Mouse (Mus musculus): ENCODE data around the gene Herc3. TPM values are rescaled to one million over a fixed set of nuclear protein-coding genes. Genes with fewer than 3 reads are reported as not detected.
"Not testable (repeated sequence)": the region's sequence is repeated elsewhere in the genome, so short reads cannot be mapped to it uniquely, and the experiment has no call there.

Herc3 gene
- polyA plus RNA-seq (2012; ENCODE audit: insufficient read depth, insufficient read length, low replicate concordance, missing spikeins), result not detected in 2 replicates

DNA sequence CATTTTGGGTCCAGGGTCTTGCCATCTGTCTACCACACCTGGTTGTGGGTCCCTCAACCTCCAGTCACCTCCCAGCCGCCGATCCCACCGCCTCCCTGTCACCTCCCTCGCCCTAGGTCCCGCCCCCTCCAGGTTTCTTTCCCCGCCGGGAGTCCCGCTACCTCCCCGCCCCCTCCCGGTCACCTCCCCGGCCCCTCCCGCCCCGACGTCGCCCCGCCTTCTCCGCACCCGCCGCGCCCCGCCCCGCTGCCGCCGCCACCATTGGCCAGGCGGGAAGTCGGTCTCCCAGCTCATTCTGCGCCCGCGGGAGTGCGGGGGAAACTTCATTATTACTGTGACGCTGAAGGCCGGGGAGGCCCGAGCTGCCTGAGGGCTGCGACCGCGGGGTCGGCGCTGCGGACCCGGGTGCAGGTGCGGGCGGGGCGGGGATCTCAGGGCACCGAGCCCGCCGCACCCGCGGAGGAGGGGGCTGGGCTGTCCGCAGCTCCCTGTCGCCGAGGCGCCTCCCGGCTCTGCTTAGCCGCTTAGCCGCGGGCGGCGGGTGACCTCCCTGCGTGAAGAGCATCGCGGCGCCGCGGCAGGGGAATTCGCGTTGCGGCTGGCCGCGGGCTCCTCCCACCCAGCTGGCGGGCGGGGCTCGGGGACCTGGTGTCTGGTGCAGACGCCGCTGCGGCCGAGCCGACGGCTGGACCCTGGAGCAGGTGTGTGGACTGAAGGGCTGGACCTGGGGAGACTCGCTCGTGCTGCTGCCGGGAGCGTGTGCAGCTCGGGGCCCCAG lies at the start of gene Herc3:
Gene Herc3, plus strand, starts transcription at position 234 of the 778 bp plus-strand sequence.
- Histone ChIP-seq H3K4me3 (ENCODE audit: insufficient read depth, low read depth, low read length) (peak within 1 kb of the TSS; percentile 90), H3K4me1 (ENCODE audit: control insufficient read depth, insufficient read depth, low read length) (peaks cover 4% of the 10 kb centered on the region; the same call in 1 of the 2 replicates), H3K27ac (ENCODE audit: insufficient read depth, low read depth, low read length) (peak within 1 kb of the TSS; percentile 24; the same call in 1 of the 2 replicates)
- TF ChIP-seq CTCF (IDR thresholded peaks at IDR 0.05; ENCODE audit: insufficient read depth, low read depth, low read length) (no peak), POLR2A (IDR thresholded peaks at IDR 0.05; ENCODE audit: insufficient read depth, low read depth, low read length) (no peak; the same call in none of the 2 replicates)
- WGBS, result 1% methylated on average over 81 of the region's 83 CpGs

DNA sequence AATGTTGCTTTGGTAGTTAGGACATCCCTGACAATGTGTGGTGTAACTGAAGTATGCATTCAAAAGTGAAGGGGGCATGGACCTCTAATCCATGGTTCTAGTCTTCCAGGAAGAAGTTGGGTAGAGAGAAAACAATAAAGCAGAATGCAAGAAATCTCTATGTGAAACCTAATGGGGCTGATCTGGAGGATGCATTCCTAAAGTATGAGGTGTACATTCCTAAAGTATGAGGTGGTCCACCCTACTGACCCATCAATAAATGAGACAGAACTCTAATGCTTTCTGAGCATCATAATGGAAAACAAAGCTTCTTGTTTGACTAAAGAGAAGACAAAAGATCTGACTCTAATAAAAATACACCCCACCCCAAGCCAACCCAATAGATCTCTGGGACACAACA lies 29.9 kb upstream of the Herc3 start:
- Histone ChIP-seq H3K4me3 (ENCODE audit: insufficient read depth, low read depth, low read length) (no peak overlapping the region), H3K4me1 (ENCODE audit: control insufficient read depth, insufficient read depth, low read length) (no peaks in the 10 kb centered on the region)
- TF ChIP-seq POLR2A (IDR thresholded peaks at IDR 0.05; ENCODE audit: insufficient read depth, low read depth, low read length) (no peak), CTCF (IDR thresholded peaks at IDR 0.05; ENCODE audit: insufficient read depth, low read depth, low read length) (no peak)

DNA sequence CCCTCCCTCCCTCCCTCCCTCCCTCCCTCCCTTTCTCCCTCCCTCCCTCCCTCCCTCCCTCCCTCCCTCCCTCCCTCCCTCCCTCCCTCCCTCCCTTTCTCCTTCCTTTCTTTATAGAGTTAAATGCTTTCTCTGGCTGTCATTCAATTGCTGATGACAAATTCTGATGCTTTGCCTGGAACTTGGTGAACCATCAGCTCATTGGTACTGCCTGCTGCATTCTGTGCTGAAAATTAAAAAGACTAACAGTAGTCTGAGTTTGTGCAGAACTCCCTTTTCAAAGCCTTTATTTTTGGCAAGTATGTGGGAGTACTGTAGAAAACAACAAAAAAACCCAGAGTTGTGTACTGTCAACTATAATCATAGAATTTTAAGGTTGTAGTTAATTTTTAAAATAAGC lies 16.9 kb upstream of the Herc3 start:
- Histone ChIP-seq H3K4me3 (ENCODE audit: insufficient read depth, low read depth, low read length) (no peak overlapping the region), H3K4me1 (ENCODE audit: control insufficient read depth, insufficient read depth, low read length) (no peaks in the 10 kb centered on the region), H3K27ac (ENCODE audit: insufficient read depth, low read depth, low read length) (no peak overlapping the region)
- TF ChIP-seq POLR2A (IDR thresholded peaks at IDR 0.05; ENCODE audit: insufficient read depth, low read depth, low read length), result no peak
- no peak for TF ChIP-seq CTCF (IDR thresholded peaks at IDR 0.05; ENCODE audit: insufficient read depth, low read depth, low read length)

More for the DNA sequence above, 29.9 kb upstream of the Herc3 start:
- no peak overlapping the region for H3K27ac ChIP-seq (ENCODE audit: insufficient read depth, low read depth, low read length)

- 95% methylated on average over 7 of the region's 11 CpGs for WGBS
- H3K4me3 ChIP-seq (ENCODE audit: insufficient read depth, low read depth, low read length); H3K27ac ChIP-seq (ENCODE audit: insufficient read depth, low read depth, low read length); H3K4me1 ChIP-seq (ENCODE audit: control insufficient read depth, insufficient read depth, low read length): not testable (repeated sequence)
Measured at GRCm38 (mm10) chr6:58817037-58817436, 14.2 kb upstream of the Herc3 start.

- TF ChIP-seq POLR2A (IDR thresholded peaks at IDR 0.05; ENCODE audit: insufficient read depth, low read depth, low read length) (no peak), CTCF (IDR thresholded peaks at IDR 0.05; ENCODE audit: insufficient read depth, low read depth, low read length) (no peak)
- 95% methylated on average over 2 of the region's 2 CpGs for WGBS
- no peak overlapping the region for H3K4me3 ChIP-seq (ENCODE audit: insufficient read depth, low read depth, low read length)
- no peak overlapping the region for H3K27ac ChIP-seq (ENCODE audit: insufficient read depth, low read depth, low read length)
- H3K4me1 ChIP-seq (ENCODE audit: control insufficient read depth, insufficient read depth, low read length), result no peaks in the 10 kb centered on the region
Measured at GRCm38 (mm10) chr6:58825619-58826018, 5.6 kb upstream of the Herc3 start.

DNA sequence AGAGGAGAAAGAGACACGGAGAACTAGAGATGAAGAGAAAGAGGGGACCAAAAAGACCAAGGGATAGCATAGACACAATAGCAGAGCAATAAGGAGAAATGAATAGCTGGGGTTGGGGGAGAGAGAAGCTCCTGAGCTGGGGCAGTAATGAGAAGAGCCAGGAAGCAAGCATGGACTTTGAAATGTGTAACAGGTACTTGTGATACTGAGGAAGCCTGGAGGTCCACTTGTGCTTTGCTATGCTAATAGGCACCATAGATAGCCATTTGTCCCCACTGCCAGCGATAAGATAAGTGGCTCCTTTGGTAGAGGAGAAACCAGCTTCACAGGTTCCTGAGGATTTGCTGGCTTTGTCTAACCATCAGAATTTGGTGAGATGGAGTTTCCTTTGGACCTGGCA lies 5.2 kb upstream of the Herc3 start:
- TF ChIP-seq POLR2A (IDR thresholded peaks at IDR 0.05; ENCODE audit: insufficient read depth, low read depth, low read length) (no peak), CTCF (IDR thresholded peaks at IDR 0.05; ENCODE audit: insufficient read depth, low read depth, low read length) (no peak)
- no peak overlapping the region for H3K27ac ChIP-seq (ENCODE audit: insufficient read depth, low read depth, low read length)
- WGBS, result 84% methylated on average over 2 of the region's 2 CpGs
- H3K4me3 ChIP-seq (ENCODE audit: insufficient read depth, low read depth, low read length), result no peak overlapping the region
- 0 out of 2 replicates have a peak, but pooled peaks cover 4% of the 10 kb centered on the region for H3K4me1 ChIP-seq (ENCODE audit: control insufficient read depth, insufficient read depth, low read length)

- Histone ChIP-seq H3K4me1 (ENCODE audit: control insufficient read depth, insufficient read depth, low read length) (0 out of 2 replicates have a peak, but pooled peaks cover 4% of the 10 kb centered on the region), H3K27ac (ENCODE audit: insufficient read depth, low read depth, low read length) (no peak overlapping the region), H3K4me3 (ENCODE audit: insufficient read depth, low read depth, low read length) (no peak overlapping the region)
- TF ChIP-seq CTCF (IDR thresholded peaks at IDR 0.05; ENCODE audit: insufficient read depth, low read depth, low read length) (no peak), POLR2A (IDR thresholded peaks at IDR 0.05; ENCODE audit: insufficient read depth, low read depth, low read length) (no peak)
- 75% methylated on average over 1 of the region's 1 CpGs for WGBS
Measured at GRCm38 (mm10) chr6:58828582-58828981, 2.7 kb upstream of the Herc3 start.

DNA sequence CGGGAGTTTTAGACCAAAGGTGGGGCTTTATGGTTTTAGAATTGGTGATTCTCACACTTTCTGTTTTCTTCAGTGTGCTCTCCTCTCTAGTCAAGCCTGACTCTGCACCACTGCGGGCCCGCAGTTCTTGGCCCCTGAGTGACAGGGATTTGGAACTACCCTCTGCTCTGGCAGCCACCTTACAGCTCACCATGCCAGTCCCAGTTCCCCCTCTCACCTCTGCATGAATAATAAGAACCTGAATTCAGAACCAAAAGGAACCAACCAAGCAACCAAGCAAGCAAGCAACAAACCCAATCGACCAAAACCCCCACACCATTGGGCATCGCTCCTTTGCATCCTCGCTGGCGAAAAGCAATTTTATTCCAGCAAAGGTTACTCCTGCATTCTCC lies 429 bp upstream of the Herc3 start:
- Histone ChIP-seq H3K4me3 (ENCODE audit: insufficient read depth, low read depth, low read length) (peak overlapping the region; percentile 90), H3K27ac (ENCODE audit: insufficient read depth, low read depth, low read length) (no peak overlapping the region), H3K4me1 (ENCODE audit: control insufficient read depth, insufficient read depth, low read length) (peaks cover 4% of the 10 kb centered on the region; the same call in 1 of the 2 replicates)
- 4% methylated on average over 7 of the region's 7 CpGs for WGBS
- TF ChIP-seq POLR2A (IDR thresholded peaks at IDR 0.05; ENCODE audit: insufficient read depth, low read depth, low read length), result no peak
- no peak for TF ChIP-seq CTCF (IDR thresholded peaks at IDR 0.05; ENCODE audit: insufficient read depth, low read depth, low read length)

GRCm38 (mm10) chr6:58832591-58833018 lies 1.3 kb downstream of the Herc3 start:
- WGBS, result 27% methylated on average over 7 of the region's 7 CpGs
- no peak for TF ChIP-seq POLR2A (IDR thresholded peaks at IDR 0.05; ENCODE audit: insufficient read depth, low read depth, low read length)
- no peak for TF ChIP-seq CTCF (IDR thresholded peaks at IDR 0.05; ENCODE audit: insufficient read depth, low read depth, low read length)
- no peak overlapping the region for H3K4me3 ChIP-seq (ENCODE audit: insufficient read depth, low read depth, low read length)
- peaks cover 4% of the 10 kb centered on the region; the same call in 1 of the 2 replicates for H3K4me1 ChIP-seq (ENCODE audit: control insufficient read depth, insufficient read depth, low read length)
- H3K27ac ChIP-seq (ENCODE audit: insufficient read depth, low read depth, low read length), result no peak overlapping the region
